Mouse (Mus musculus): ENCODE measurements around the gene Cryba4. TPM values are rescaled to one million over a fixed set of nuclear protein-coding genes. Genes with fewer than 3 reads are reported as not detected.
A peak's percentile ranks its signal among the peaks of the same experiment; 100 is the strongest.

The Cryba4 gene
- polyA plus RNA-seq, 1 experiment, result not detected

DNA sequence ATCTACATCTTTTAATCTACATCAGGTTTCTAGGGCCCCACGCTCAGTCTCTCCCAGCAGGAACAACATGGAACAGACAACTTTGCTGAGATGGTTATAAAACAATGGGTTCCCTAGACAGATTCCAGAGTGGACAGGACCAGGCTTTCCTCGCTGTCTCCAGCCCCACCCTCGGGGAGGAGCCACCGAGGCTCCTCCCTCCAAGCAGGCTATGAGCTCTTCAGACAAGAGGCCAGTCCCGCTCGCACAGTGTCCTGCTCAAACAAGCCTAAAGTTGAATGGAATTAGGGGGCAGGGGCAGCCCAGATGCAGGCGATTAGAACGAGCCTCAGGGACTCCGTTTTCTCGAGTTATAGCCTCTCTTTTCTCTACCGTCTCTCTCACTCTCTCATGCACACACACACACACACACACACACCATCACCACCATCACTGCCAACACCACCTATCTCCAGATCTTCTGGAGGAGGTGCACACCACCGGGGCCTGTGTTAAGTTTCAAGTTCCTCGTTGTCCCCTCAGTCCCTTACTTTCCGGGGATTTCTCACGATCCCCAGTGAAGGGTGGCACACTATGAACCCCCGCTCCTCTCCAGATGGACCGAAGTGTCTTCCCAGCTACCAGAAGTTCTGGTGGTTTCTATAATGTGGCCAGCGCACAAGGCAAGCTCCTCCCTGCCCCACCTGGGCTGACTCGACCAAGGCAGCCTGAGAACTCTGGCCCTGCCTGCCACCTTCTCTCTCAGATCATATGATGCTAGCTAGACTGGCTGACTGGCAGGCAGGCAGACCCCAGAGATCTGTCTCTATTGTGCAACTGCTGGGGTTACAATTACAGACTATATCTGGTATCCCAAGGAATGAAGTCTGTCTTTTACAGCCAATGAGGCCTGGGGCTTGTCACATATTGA lies 38.7 kb downstream of the Cryba4 start:
- Histone ChIP-seq H3K27me3 (replicated peaks; ENCODE audit: control insufficient read depth, insufficient read depth, low read length) (no peaks in the 10 kb centered on the region), H3K27ac (ENCODE audit: insufficient read depth, low read depth, low read length) (no peak overlapping the region), H3K4me1 (ENCODE audit: control insufficient read depth, insufficient read depth, low read length) (no peaks in the 10 kb centered on the region), H3K4me3 (ENCODE audit: insufficient read depth, low read depth, low read length) (no peak overlapping the region), H3K36me3 (ENCODE audit: control insufficient read depth, insufficient read depth, low read length) (no peaks in the 10 kb centered on the region)
- TF ChIP-seq CTCF (conservative IDR thresholded peaks at IDR 0.05; ENCODE audit: insufficient read depth, insufficient read length, low read depth, low read length) (no peak), POLR2A (IDR thresholded peaks at IDR 0.05; ENCODE audit: low read depth, low read length) (no peak)
- DNase-seq, result no peak
- WGBS, result 59% methylated on average over 19 of the region's 19 CpGs

DNA sequence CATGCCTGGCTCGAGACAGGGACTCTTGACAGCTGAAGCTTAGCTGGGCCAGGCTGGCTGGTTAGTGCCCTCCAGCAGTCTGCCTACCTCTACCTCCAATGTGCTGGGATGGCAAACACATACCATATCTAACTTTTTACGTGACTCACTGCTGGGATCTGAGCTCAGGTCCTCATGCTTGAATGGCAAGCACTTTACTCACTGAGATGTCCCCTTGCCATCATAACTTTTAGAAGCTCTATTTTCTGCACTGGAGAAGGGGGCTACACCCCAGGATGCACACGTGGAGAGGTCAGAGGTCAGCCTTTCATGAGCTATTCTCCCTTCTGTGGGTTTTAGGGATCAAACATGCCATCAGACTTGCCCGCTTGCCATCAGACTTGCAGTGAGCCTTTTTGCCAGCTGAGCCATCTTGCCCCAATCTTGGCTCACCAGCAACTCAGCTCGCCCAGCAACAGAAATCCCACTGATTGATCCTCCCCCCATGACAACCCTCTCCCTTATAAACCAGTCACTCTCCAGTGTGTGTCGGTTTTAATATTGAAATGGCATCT lies 39.5 kb downstream of the Cryba4 start:
- Histone ChIP-seq H3K27me3 (replicated peaks; ENCODE audit: control insufficient read depth, insufficient read depth, low read length) (no peaks in the 10 kb centered on the region), H3K27ac (ENCODE audit: insufficient read depth, low read depth, low read length) (no peak overlapping the region), H3K4me1 (ENCODE audit: control insufficient read depth, insufficient read depth, low read length) (no peaks in the 10 kb centered on the region), H3K36me3 (ENCODE audit: control insufficient read depth, insufficient read depth, low read length) (no peaks in the 10 kb centered on the region), H3K4me3 (ENCODE audit: insufficient read depth, low read depth, low read length) (no peak overlapping the region)
- no peak for TF ChIP-seq POLR2A (IDR thresholded peaks at IDR 0.05; ENCODE audit: low read depth, low read length)
- TF ChIP-seq CTCF (conservative IDR thresholded peaks at IDR 0.05; ENCODE audit: insufficient read depth, insufficient read length, low read depth, low read length), result no peak
- WGBS, result 79% methylated on average over 6 of the region's 6 CpGs
- no peak for DNase-seq

DNA sequence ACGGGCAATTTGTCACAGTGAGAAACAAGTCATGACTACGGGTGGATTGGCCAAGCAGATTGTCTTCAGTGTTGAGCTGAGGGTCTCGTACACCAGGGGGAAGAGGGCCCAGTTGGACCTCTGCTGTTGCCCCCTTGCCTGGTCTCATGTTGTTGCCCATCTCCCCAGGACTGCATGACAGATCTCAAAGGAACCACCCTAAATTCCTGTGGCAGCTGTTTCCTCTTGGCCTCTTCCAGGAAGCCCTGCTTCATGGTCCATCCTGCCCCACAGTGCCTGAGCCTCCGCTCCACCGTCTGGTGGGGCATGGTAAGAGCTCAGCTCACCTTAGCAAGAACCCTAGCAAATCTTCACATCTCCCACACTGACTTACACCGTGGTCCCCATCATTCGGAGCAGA lies 40.4 kb downstream of the Cryba4 start:
- Histone ChIP-seq H3K4me1 (ENCODE audit: control insufficient read depth, insufficient read depth, low read length) (no peaks in the 10 kb centered on the region), H3K4me3 (ENCODE audit: insufficient read depth, low read depth, low read length) (no peak overlapping the region), H3K27me3 (replicated peaks; ENCODE audit: control insufficient read depth, insufficient read depth, low read length) (no peaks in the 10 kb centered on the region), H3K27ac (ENCODE audit: insufficient read depth, low read depth, low read length) (no peak overlapping the region), H3K36me3 (ENCODE audit: control insufficient read depth, insufficient read depth, low read length) (no peaks in the 10 kb centered on the region)
- no peak for DNase-seq
- TF ChIP-seq POLR2A (IDR thresholded peaks at IDR 0.05; ENCODE audit: low read depth, low read length) (no peak), CTCF (conservative IDR thresholded peaks at IDR 0.05; ENCODE audit: insufficient read depth, insufficient read length, low read depth, low read length) (no peak)
- 81% methylated on average over 7 of the region's 7 CpGs for WGBS

DNA sequence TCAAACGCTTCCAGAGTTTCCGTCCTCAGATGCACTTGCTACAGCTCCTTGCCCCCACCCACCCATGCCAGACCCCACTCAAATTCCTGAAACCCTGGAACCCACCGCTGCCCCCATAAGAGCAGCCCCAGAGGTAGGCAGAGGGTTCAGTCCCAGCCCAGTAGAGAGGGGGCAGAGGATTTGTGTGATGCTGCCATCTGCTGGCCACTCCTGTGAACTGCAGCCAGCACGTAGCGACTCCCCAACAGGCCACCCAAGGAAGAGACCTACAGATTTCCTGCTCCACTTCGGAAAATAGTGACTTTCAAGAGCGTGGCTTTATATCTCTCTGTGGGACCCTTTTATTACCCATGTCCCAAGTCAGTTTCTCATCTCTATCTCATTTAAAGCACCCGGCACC lies 42.2 kb downstream of the Cryba4 start:
- Histone ChIP-seq H3K27ac (ENCODE audit: insufficient read depth, low read depth, low read length) (no peak overlapping the region), H3K36me3 (ENCODE audit: control insufficient read depth, insufficient read depth, low read length) (no peaks in the 10 kb centered on the region), H3K4me3 (ENCODE audit: insufficient read depth, low read depth, low read length) (no peak overlapping the region), H3K4me1 (ENCODE audit: control insufficient read depth, insufficient read depth, low read length) (no peaks in the 10 kb centered on the region), H3K27me3 (replicated peaks; ENCODE audit: control insufficient read depth, insufficient read depth, low read length) (no peaks in the 10 kb centered on the region)
- peak; percentile 36 for DNase-seq
- WGBS, result 30% methylated on average over 8 of the region's 8 CpGs
- TF ChIP-seq CTCF (conservative IDR thresholded peaks at IDR 0.05; ENCODE audit: insufficient read depth, insufficient read length, low read depth, low read length) (peak; percentile 86), POLR2A (IDR thresholded peaks at IDR 0.05; ENCODE audit: low read depth, low read length) (no peak)

GRCm38 (mm10) chr5:112208321-112208720 lies 44.0 kb downstream of the Cryba4 start:
- TF ChIP-seq CTCF (conservative IDR thresholded peaks at IDR 0.05; ENCODE audit: insufficient read depth, insufficient read length, low read depth, low read length) (no peak), POLR2A (IDR thresholded peaks at IDR 0.05; ENCODE audit: low read depth, low read length) (no peak)
- H3K27ac ChIP-seq (ENCODE audit: insufficient read depth, low read depth, low read length), result no peak overlapping the region
- H3K4me3 ChIP-seq (ENCODE audit: insufficient read depth, low read depth, low read length), result no peak overlapping the region
- DNase-seq, result no peak
- WGBS, result 34% methylated on average over 4 of the region's 4 CpGs
- no peaks in the 10 kb centered on the region for H3K27me3 ChIP-seq (replicated peaks; ENCODE audit: control insufficient read depth, insufficient read depth, low read length)
- H3K36me3 ChIP-seq (ENCODE audit: control insufficient read depth, insufficient read depth, low read length), result no peaks in the 10 kb centered on the region
- no peaks in the 10 kb centered on the region for H3K4me1 ChIP-seq (ENCODE audit: control insufficient read depth, insufficient read depth, low read length)

- no peaks in the 10 kb centered on the region for H3K4me1 ChIP-seq (ENCODE audit: control insufficient read depth, insufficient read depth, low read length)
- H3K27ac ChIP-seq (ENCODE audit: insufficient read depth, low read depth, low read length), result no peak overlapping the region
- TF ChIP-seq POLR2A (IDR thresholded peaks at IDR 0.05; ENCODE audit: low read depth, low read length) (no peak), CTCF (conservative IDR thresholded peaks at IDR 0.05; ENCODE audit: insufficient read depth, insufficient read length, low read depth, low read length) (no peak)
- H3K4me3 ChIP-seq (ENCODE audit: insufficient read depth, low read depth, low read length), result no peak overlapping the region
- WGBS, result 28% methylated on average over 16 of the region's 16 CpGs
- no peaks in the 10 kb centered on the region for H3K27me3 ChIP-seq (replicated peaks; ENCODE audit: control insufficient read depth, insufficient read depth, low read length)
- DNase-seq, result no peak
- H3K36me3 ChIP-seq (ENCODE audit: control insufficient read depth, insufficient read depth, low read length), result no peaks in the 10 kb centered on the region
Observed at GRCm38 (mm10) chr5:112206543-112207255, 45.6 kb downstream of the Cryba4 start.

GRCm38 (mm10) chr5:112199656-112200055 lies 52.7 kb downstream of the Cryba4 start:
- Histone ChIP-seq H3K4me1 (ENCODE audit: control insufficient read depth, insufficient read depth, low read length) (no peaks in the 10 kb centered on the region), H3K4me3 (ENCODE audit: insufficient read depth, low read depth, low read length) (no peak overlapping the region), H3K36me3 (ENCODE audit: control insufficient read depth, insufficient read depth, low read length) (no peaks in the 10 kb centered on the region), H3K27me3 (replicated peaks; ENCODE audit: control insufficient read depth, insufficient read depth, low read length) (no peaks in the 10 kb centered on the region), H3K27ac (ENCODE audit: insufficient read depth, low read depth, low read length) (no peak overlapping the region)
- DNase-seq, result no peak
- no peak for TF ChIP-seq POLR2A (IDR thresholded peaks at IDR 0.05; ENCODE audit: low read depth, low read length)
- no peak for TF ChIP-seq CTCF (conservative IDR thresholded peaks at IDR 0.05; ENCODE audit: insufficient read depth, insufficient read length, low read depth, low read length)
- WGBS, result 88% methylated on average over 6 of the region's 6 CpGs

Other genes with a start within 250 kb of the Cryba4 start
- 0.14 TPM in 1 of 2 replicates, not detected in the other for gene Crybb1, start 3.3 kb upstream of the Cryba4 start, polyA plus RNA-seq (2012; rRNA removed)
- 37.6 and 42.0 TPM in 2 replicates for gene Tpst2, start 24.2 kb upstream of the Cryba4 start, polyA plus RNA-seq (2012; rRNA removed)
- 26.7 and 29.1 TPM in 2 replicates for gene Tfip11, start 73.8 kb upstream of the Cryba4 start, polyA plus RNA-seq (2012; rRNA removed)
- gene Srrd, start 90.5 kb upstream of the Cryba4 start, polyA plus RNA-seq (2012; rRNA removed), result 31.2 and 39.3 TPM in 2 replicates
- gene Hps4, start 90.6 kb upstream of the Cryba4 start, polyA plus RNA-seq (2012; rRNA removed), result 43.5 and 54.3 TPM in 2 replicates
- not detected in 2 replicates for gene Gm6583, start 103.5 kb upstream of the Cryba4 start, polyA plus RNA-seq (2012; rRNA removed)
- gene Asphd2, start 142.3 kb upstream of the Cryba4 start, polyA plus RNA-seq (2012; rRNA removed), result 0.20 and 0.45 TPM in 2 replicates
- gene Gm6588, start 196.9 kb upstream of the Cryba4 start, polyA plus RNA-seq (2012; rRNA removed), result not detected in 2 replicates